Mouse (Mus musculus) CH12.LX (cell line): ENCODE measurements at regions not wholly inside any gene's neighbourhood (a gene's known extent, or its start where the extent isn't known, plus 50 kb on each side); places are given as distances from the start of the nearest gene placed in this dataset.

Experiments
- DNase-seq: peaks from one replicate; pipeline ENCODE4 v3.0.0-alpha.2; 2013; ENCODE audit errors: extremely low read depth
- H3K27ac ChIP-seq: 2 replicates; pipeline ENCODE4 v1.5.1; 2012; ENCODE audit warnings: low read depth, mild to moderate bottlenecking, control low read depth, moderate library complexity; ENCODE audit not compliant: insufficient read depth
- H3K27me3 ChIP-seq: replicated peaks from 2 replicates; pipeline ENCODE3; 2012; ENCODE audit warnings: inconsistent platforms
- H3K36me3 ChIP-seq, 2 experiments: replicated peaks in 1 of 2; 2 replicates each; pipeline versions ENCODE3 to v1.6.1; 2012; ENCODE audit warnings: inconsistent platforms in 1 of 2, low read length in 1 of 2, mild to moderate bottlenecking in 1 of 2, mixed read lengths in 1 of 2, moderate library complexity in 1 of 2; ENCODE audit not compliant: control insufficient read depth in 1 of 2, insufficient read depth in 1 of 2
- H3K4me1 ChIP-seq, 2 experiments: 2 replicates each; pipeline ENCODE4 v1.6.1; 2012; ENCODE audit warnings: inconsistent platforms in 1 of 2, moderate library complexity in 1 of 2; ENCODE audit not compliant: insufficient read depth in 2 of 2, control insufficient read depth in 1 of 2
- H3K4me2 ChIP-seq: 2 replicates; pipeline ENCODE4 v1.6.1; 2012; ENCODE audit warnings: low read depth, mild to moderate bottlenecking, control low read depth; ENCODE audit not compliant: poor library complexity, insufficient read depth, severe bottlenecking
- H3K4me3 ChIP-seq, 3 experiments: fragments of 150-350 bp in 1 of 3; sonication (generic) in 1 of 3; replicated peaks in 1 of 3; 2 replicates each; pipeline versions ENCODE3 to v1.5.1; 2011 to 2012; ENCODE audit warnings: low read depth in 2 of 3, low read length in 2 of 3, mild to moderate bottlenecking in 2 of 3, moderate library complexity in 2 of 3, control low read depth in 1 of 3, improper control_type of control experiment in 1 of 3, inconsistent platforms in 1 of 3, mixed read lengths in 1 of 3; ENCODE audit not compliant: poor library complexity in 1 of 3
- H3K79me2 ChIP-seq: replicated peaks from 2 replicates; pipeline ENCODE4 v1.6.1; 2012; ENCODE audit warnings: mild to moderate bottlenecking, moderate library complexity; ENCODE audit not compliant: control insufficient read depth, poor library complexity, insufficient read depth, severe bottlenecking; ENCODE audit errors: extremely low read depth
- H3K9ac ChIP-seq: 2 replicates; pipeline ENCODE4 v1.6.1; 2012; ENCODE audit warnings: low read depth, mild to moderate bottlenecking, control low read depth, moderate library complexity; ENCODE audit not compliant: insufficient read depth
- H3K9me3 ChIP-seq: replicated peaks from 2 replicates; pipeline ENCODE3; 2012; ENCODE audit warnings: low read length, inconsistent platforms, mixed read lengths
- BHLHE40 ChIP-seq: IDR thresholded peaks from 2 replicates; pipeline ENCODE4 v1.6.1; 2011; ENCODE audit warnings: mild to moderate bottlenecking, low read depth, low read length, improper control_type of control experiment
- CHD1 ChIP-seq: IDR thresholded peaks from 2 replicates; pipeline ENCODE4 v1.6.1; 2012; ENCODE audit warnings: low read depth, low read length, improper control_type of control experiment, inconsistent platforms
- IRF4 ChIP-seq: IDR thresholded peaks from 2 replicates; pipeline ENCODE4 v1.6.1; 2014; ENCODE audit warnings: low read depth, mild to moderate bottlenecking, inconsistent platforms, low read length, improper control_type of control experiment
- RCOR1 ChIP-seq: conservative IDR thresholded peaks from 2 replicates; pipeline ENCODE4 v1.6.1; 2012; ENCODE audit warnings: low read depth, mild to moderate bottlenecking, inconsistent platforms, low read length, improper control_type of control experiment
- SIN3A ChIP-seq: IDR thresholded peaks from 2 replicates; pipeline ENCODE4 v1.6.1; 2012; ENCODE audit warnings: low read length, improper control_type of control experiment, inconsistent platforms
- UBTF ChIP-seq: IDR thresholded peaks from 2 replicates; pipeline ENCODE4 v1.6.1; 2012; ENCODE audit warnings: low read depth, mild to moderate bottlenecking, inconsistent platforms, low read length, improper control_type of control experiment, moderate library complexity
- ZMIZ1 ChIP-seq: IDR thresholded peaks from 2 replicates; pipeline ENCODE4 v1.6.1; 2012; ENCODE audit warnings: low read depth, mild to moderate bottlenecking, inconsistent platforms, low read length, improper control_type of control experiment
- dilution Hi-C: fragments of 300-500 bp; cut with MboI; formaldehyde crosslinking; loops from 2 replicates; pipeline ENCODE4 v1.14.3; 2020; ENCODE audit warnings: low sequenced_read_pairs; ENCODE audit not compliant: extremely low pct_unique_long_range_greater_than_20kb, extremely low pct_ligation_motif_present
- in situ Hi-C: fragments of 300-500 bp; cut with MboI; formaldehyde crosslinking; loops from 3 replicates; pipeline ENCODE4 v1.14.3; 2019; ENCODE audit warnings: low sequenced_read_pairs, low pct_ligation_motif_present, low pct_unique_long_range_greater_than_20kb, mixed read lengths

GRCm38 (mm10) chr6:35592234-35592633 is 52.5 kb upstream of the Mtpn start:
- in situ Hi-C loops: no loop called here

More at GRCm38 (mm10) chr6:35592234-35592633, 52.5 kb upstream of the Mtpn start:
- Histone ChIP-seq H3K9me3 (peaks cover 2% of the 10 kb centered on the region), H3K27me3 (no peaks in the 10 kb centered on the region), H3K4me1 (no peaks in the 10 kb centered on the region), H3K4me2 (no peak overlapping the region), H3K9ac (no peak overlapping the region), H3K4me3 (no peak overlapping the region), H3K36me3 (no peaks in the 10 kb centered on the region), H3K79me2 (no peaks in the 10 kb centered on the region), H3K27ac (no peak overlapping the region)
- dilution Hi-C loops: no loop called here
- DNase-seq: no peak
- TF ChIP-seq CHD1 (no peak), SIN3A (no peak), ZMIZ1 (no peak), BHLHE40 (no peak), IRF4 (no peak), RCOR1 (no peak), UBTF (no peak)
